Mouse (Mus musculus): ENCODE results near the gene Trim71. TPM values are rescaled to one million over a fixed set of nuclear protein-coding genes. Genes with fewer than 3 reads are reported as not detected.
A peak's percentile ranks its signal among the peaks of the same experiment; 100 is the strongest.

Gene Trim71
- polyA plus RNA-seq, 1 experiment from 2014 or later = 0.35 TPM

DNA sequence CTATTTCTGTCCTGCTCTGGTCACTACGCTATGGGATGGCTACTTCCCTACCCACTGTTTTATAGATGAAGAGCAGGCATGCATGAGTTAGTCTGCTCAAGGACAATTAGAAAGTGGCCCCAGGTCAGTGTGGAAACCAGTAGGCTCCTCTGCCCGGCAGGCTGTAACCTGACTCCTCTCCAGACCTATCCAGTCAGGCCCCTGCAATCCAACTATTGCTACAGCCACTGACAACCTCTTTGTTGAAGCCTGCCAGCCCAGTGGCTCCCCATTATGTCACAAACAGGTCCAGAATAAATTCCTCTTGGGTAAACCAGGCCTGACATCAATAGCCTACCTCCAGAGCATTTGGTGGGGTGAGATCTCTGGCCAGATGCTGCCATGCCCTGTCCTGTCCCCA, 27.5 kb downstream of the Trim71 start:
- no peaks in the 10 kb centered on the region for H3K36me3 ChIP-seq
- H3K9me3 ChIP-seq (replicated peaks) = no peaks in the 10 kb centered on the region
- H3K27ac ChIP-seq (replicated peaks) = no peak overlapping the region
- H3K27me3 ChIP-seq (replicated peaks) = no peaks in the 10 kb centered on the region
- peaks cover under 1% of the 10 kb centered on the region; the same call in 1 of the 2 replicates for H3K4me1 ChIP-seq
- H3K4me2 ChIP-seq = no peak overlapping the region
- no peak overlapping the region for H3K4me3 ChIP-seq (replicated peaks)
- WGBS = 29% methylated on average over 2 of the region's 2 CpGs
- ATAC-seq (ENCODE audit: low FRiP score) = no peak
- no peak overlapping the region for H3K9ac ChIP-seq (replicated peaks)

GRCm38 (mm10) chr9:114534747-114535517, 29.2 kb downstream of the Trim71 start:
- WGBS = 85% methylated on average over 9 of the region's 9 CpGs
- no peak overlapping the region for H3K9ac ChIP-seq (replicated peaks)
- no peaks in the 10 kb centered on the region for H3K27me3 ChIP-seq (replicated peaks)
- H3K9me3 ChIP-seq (replicated peaks) = no peaks in the 10 kb centered on the region
- no peak overlapping the region for H3K4me2 ChIP-seq
- H3K27ac ChIP-seq (replicated peaks) = no peak overlapping the region
- H3K4me1 ChIP-seq = peaks cover 6% of the 10 kb centered on the region; the same call in 1 of the 2 replicates
- no peak overlapping the region for H3K4me3 ChIP-seq (replicated peaks)
- no peaks in the 10 kb centered on the region for H3K36me3 ChIP-seq
- no peak for ATAC-seq (ENCODE audit: low FRiP score)

GRCm38 (mm10) chr9:114533848-114534247, 30.3 kb downstream of the Trim71 start:
- Histone ChIP-seq H3K27ac (replicated peaks) (no peak overlapping the region), H3K36me3 (no peaks in the 10 kb centered on the region), H3K27me3 (replicated peaks) (no peaks in the 10 kb centered on the region), H3K4me1 (peaks cover 6% of the 10 kb centered on the region; the same call in 1 of the 2 replicates), H3K4me3 (replicated peaks) (no peak overlapping the region), H3K9me3 (replicated peaks) (no peaks in the 10 kb centered on the region), H3K9ac (replicated peaks) (no peak overlapping the region), H3K4me2 (no peak overlapping the region)
- 81% methylated on average over 4 of the region's 4 CpGs for WGBS
- no peak for ATAC-seq (ENCODE audit: low FRiP score)

GRCm38 (mm10) chr9:114531276-114531675, 32.9 kb downstream of the Trim71 start:
- Histone ChIP-seq H3K27ac (replicated peaks) (no peak overlapping the region), H3K9me3 (replicated peaks) (no peaks in the 10 kb centered on the region), H3K27me3 (replicated peaks) (0 out of 2 replicates have a peak, but pooled peaks cover 3% of the 10 kb centered on the region), H3K4me3 (replicated peaks) (no peak overlapping the region), H3K9ac (replicated peaks) (no peak overlapping the region), H3K4me1 (peaks cover 20% of the 10 kb centered on the region), H3K4me2 (no peak overlapping the region), H3K36me3 (no peaks in the 10 kb centered on the region)
- ATAC-seq (ENCODE audit: low FRiP score) = no peak
- 25% methylated on average over 11 of the region's 11 CpGs for WGBS

DNA sequence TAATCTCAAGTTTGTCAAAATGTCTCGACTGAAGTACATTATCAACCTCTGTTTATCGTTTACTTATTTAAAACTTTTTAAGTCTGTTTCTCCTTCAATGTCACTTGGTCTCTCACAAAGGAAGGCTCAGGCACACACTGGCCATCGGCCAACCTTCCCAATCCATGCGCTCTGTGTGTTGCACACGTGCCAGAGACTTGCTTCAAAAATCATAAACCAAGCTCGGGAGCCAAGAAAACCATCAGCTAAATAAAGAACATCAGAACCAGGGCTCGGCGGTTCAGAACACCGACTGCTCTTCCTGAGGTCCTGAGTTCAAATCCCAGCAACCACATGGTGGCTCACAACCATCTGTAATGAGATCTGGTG, 35.5 kb downstream of the Trim71 start:
- ATAC-seq (ENCODE audit: low FRiP score) = no peak
- Histone ChIP-seq H3K9ac (replicated peaks) (no peak overlapping the region), H3K9me3 (replicated peaks) (no peaks in the 10 kb centered on the region), H3K27ac (replicated peaks) (no peak overlapping the region), H3K4me2 (no peak overlapping the region), H3K27me3 (replicated peaks) (0 out of 2 replicates have a peak, but pooled peaks cover 3% of the 10 kb centered on the region), H3K4me3 (replicated peaks) (no peak overlapping the region), H3K4me1 (peaks cover 29% of the 10 kb centered on the region), H3K36me3 (no peaks in the 10 kb centered on the region)
- 43% methylated on average over 9 of the region's 9 CpGs for WGBS

- ATAC-seq (ENCODE audit: low FRiP score) = no peak
- 0 out of 2 replicates have a peak, but pooled peaks cover 3% of the 10 kb centered on the region for H3K27me3 ChIP-seq (replicated peaks)
- H3K36me3 ChIP-seq = no peaks in the 10 kb centered on the region
- no peaks in the 10 kb centered on the region for H3K9me3 ChIP-seq (replicated peaks)
- H3K4me3 ChIP-seq (replicated peaks) = no peak overlapping the region
- 19% methylated on average over 17 of the region's 17 CpGs for WGBS
- peak overlapping the region; percentile 19; the same call in 1 of the 2 replicates for H3K4me2 ChIP-seq
- no peak overlapping the region for H3K27ac ChIP-seq (replicated peaks)
- no peak overlapping the region for H3K9ac ChIP-seq (replicated peaks)
- H3K4me1 ChIP-seq = peaks cover 29% of the 10 kb centered on the region
Measured at GRCm38 (mm10) chr9:114527992-114528679, 36.0 kb downstream of the Trim71 start.

GRCm38 (mm10) chr9:114527085-114527484, 37.1 kb downstream of the Trim71 start:
- Histone ChIP-seq H3K36me3 (no peaks in the 10 kb centered on the region), H3K4me3 (replicated peaks) (no peak overlapping the region), H3K9me3 (replicated peaks) (no peaks in the 10 kb centered on the region), H3K9ac (replicated peaks) (no peak overlapping the region), H3K4me2 (peak overlapping the region; percentile 39), H3K27me3 (replicated peaks) (0 out of 2 replicates have a peak, but pooled peaks cover 3% of the 10 kb centered on the region), H3K4me1 (peaks cover 29% of the 10 kb centered on the region), H3K27ac (replicated peaks) (no peak overlapping the region)
- 3% methylated on average over 16 of the region's 16 CpGs for WGBS
- ATAC-seq (ENCODE audit: low FRiP score) = no peak

DNA sequence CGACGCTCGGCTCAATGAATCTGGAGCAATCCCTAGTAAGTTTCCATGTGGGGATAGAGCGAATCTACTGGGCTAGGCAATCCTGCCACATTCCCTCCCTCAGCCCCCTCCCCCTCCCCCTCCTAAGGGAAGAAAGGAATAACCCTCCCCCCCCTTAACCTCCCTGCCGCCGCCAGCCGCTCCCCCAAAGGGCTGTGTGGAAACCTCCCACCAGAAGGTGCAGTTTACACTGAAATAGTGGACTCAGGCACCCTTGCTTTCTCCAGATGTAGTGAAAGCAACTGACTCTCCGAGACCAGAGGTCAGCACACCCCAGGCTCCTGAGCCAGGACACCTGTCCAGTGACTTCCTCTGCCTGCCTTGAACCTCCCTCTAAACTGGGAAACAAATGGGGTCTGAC, 37.6 kb downstream of the Trim71 start:
- Histone ChIP-seq H3K27me3 (replicated peaks) (0 out of 2 replicates have a peak, but pooled peaks cover 3% of the 10 kb centered on the region), H3K4me2 (peak overlapping the region; percentile 39), H3K4me3 (replicated peaks) (no peak overlapping the region), H3K9ac (replicated peaks) (no peak overlapping the region), H3K9me3 (replicated peaks) (no peaks in the 10 kb centered on the region), H3K27ac (replicated peaks) (no peak overlapping the region), H3K4me1 (peaks cover 28% of the 10 kb centered on the region), H3K36me3 (no peaks in the 10 kb centered on the region)
- 11% methylated on average over 8 of the region's 8 CpGs for WGBS
- no peak for ATAC-seq (ENCODE audit: low FRiP score)

GRCm38 (mm10) chr9:114525891-114526290, 38.3 kb downstream of the Trim71 start:
- no peaks in the 10 kb centered on the region for H3K9me3 ChIP-seq (replicated peaks)
- peak overlapping the region; percentile 13; the same call in 1 of the 2 replicates for H3K4me2 ChIP-seq
- no peak overlapping the region for H3K4me3 ChIP-seq (replicated peaks)
- H3K9ac ChIP-seq (replicated peaks) = 0 out of 2 replicates have a peak overlapping the region, but pooled peaks have one; percentile 7
- peak; percentile 50; the same call in 1 of the 2 replicates for ATAC-seq (ENCODE audit: low FRiP score)
- WGBS = 3% methylated on average over 8 of the region's 8 CpGs
- H3K27ac ChIP-seq (replicated peaks) = no peak overlapping the region
- H3K36me3 ChIP-seq = no peaks in the 10 kb centered on the region
- H3K4me1 ChIP-seq = peaks cover 22% of the 10 kb centered on the region
- H3K27me3 ChIP-seq (replicated peaks) = 0 out of 2 replicates have a peak, but pooled peaks cover 3% of the 10 kb centered on the region

GRCm38 (mm10) chr9:114525073-114525633, 39.0 kb downstream of the Trim71 start:
- 88% methylated on average over 15 of the region's 15 CpGs for WGBS
- H3K4me2 ChIP-seq = no peak overlapping the region
- H3K27me3 ChIP-seq (replicated peaks) = 0 out of 2 replicates have a peak, but pooled peaks cover 3% of the 10 kb centered on the region
- ATAC-seq (ENCODE audit: low FRiP score) = no peak
- H3K9me3 ChIP-seq (replicated peaks) = no peaks in the 10 kb centered on the region
- peaks cover 22% of the 10 kb centered on the region for H3K4me1 ChIP-seq
- no peak overlapping the region for H3K4me3 ChIP-seq (replicated peaks)
- no peak overlapping the region for H3K9ac ChIP-seq (replicated peaks)
- H3K36me3 ChIP-seq = no peaks in the 10 kb centered on the region
- H3K27ac ChIP-seq (replicated peaks) = no peak overlapping the region

DNA sequence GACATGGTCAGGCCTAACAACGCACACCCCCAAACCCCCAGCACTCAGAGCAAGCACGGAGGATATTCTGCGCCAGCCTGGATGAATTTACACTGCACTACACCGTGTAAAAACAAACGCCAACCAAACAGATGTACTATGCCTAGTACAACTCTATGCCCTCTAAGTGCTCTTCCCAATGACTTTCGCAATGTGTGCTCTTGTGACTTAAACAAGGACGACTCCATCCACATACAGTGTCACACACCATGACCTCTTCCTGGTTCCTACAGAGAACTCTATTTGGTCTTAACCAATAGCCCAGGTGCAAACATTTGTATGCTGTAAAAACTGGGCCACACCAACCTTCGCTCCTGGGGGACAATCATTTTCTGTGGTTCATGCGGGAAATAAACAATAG, 41.7 kb downstream of the Trim71 start:
- no peaks in the 10 kb centered on the region for H3K9me3 ChIP-seq (replicated peaks)
- no peak overlapping the region for H3K4me2 ChIP-seq
- 0 out of 2 replicates have a peak, but pooled peaks cover 3% of the 10 kb centered on the region for H3K27me3 ChIP-seq (replicated peaks)
- H3K27ac ChIP-seq (replicated peaks) = no peak overlapping the region
- no peak overlapping the region for H3K9ac ChIP-seq (replicated peaks)
- H3K4me3 ChIP-seq (replicated peaks) = no peak overlapping the region
- peaks cover 18% of the 10 kb centered on the region for H3K4me1 ChIP-seq
- ATAC-seq (ENCODE audit: low FRiP score) = no peak
- 95% methylated on average over 9 of the region's 9 CpGs for WGBS
- H3K36me3 ChIP-seq = no peaks in the 10 kb centered on the region

All from neural tube, embryonic 15.5 days (tissue).